Mouse (Mus musculus) spleen, postnatal 10 days (tissue): ENCODE results near the gene Sdhaf3.

Source experiments
- DNase-seq, 2 experiments: peaks; one replicate each; pipeline ENCODE4 v3.0.0; 2021 to 2022; ENCODE audit warnings: low spot score in 2 of 2

Gene Sdhaf3

DNA sequence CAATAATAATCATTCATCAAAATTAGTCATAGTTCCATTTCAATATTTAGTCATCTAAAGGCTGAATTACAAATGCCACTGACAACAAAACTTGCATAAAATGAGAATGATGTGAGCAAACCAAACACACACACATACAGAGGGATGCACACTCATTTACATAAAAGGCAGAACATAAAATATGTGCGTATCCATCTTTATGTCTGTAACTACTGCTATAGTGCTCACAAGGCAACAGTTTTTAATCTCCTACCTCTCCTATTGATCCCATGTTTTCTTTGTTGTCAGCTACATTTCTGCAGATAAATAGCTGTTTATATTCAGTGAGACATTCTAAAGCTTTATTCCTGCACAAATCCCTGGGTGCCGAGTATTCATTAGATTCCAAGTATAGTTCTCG is 107.0 kb downstream of the Sdhaf3 start:
- no peak for DNase-seq

DNA sequence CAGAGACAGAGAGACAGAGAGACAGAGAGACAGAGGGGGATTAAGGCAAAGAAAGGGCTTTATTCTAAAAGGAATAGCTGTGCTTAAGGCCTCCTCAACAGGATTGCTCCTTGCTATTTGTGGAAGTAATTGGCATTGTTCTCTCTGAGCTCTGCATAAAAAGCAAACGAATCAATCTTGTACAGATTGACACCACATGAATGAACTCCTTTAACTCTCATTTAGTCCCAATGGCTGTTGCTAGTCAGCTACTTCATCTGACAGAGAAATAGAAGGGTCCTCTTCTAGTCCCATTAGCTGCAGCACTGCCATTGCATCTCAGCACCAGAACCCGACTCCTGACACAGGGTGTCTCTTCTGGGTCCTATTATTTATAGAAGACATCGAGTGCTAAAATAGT is 113.0 kb downstream of the Sdhaf3 start:
- DNase-seq: no peak

GRCm38 (mm10) chr6:7069463-7069862 is 113.7 kb downstream of the Sdhaf3 start:
- DNase-seq: no peak

DNA sequence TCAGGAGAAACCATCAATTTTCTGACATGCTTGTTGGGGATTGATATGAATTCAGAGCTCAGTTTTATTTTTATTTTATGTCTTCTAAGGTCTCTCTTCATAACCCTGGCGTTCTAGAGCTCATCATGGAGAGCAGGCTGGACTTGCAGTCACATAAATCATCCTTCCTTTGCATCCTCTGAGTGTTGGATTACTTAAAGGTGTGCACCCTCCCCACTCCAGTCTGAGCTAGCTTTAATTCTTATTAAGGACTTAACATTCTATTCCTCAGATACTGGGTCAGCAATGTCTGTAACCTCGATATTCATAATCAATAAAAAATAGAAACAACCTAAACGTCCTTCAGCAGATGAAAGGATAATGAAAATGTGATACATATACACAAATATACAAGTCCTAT is 126.2 kb downstream of the Sdhaf3 start:
- DNase-seq: no peak

GRCm38 (mm10) chr6:7082467-7083259 is 126.9 kb downstream of the Sdhaf3 start:
- no peak for DNase-seq

- no peak for DNase-seq
Observed at GRCm38 (mm10) chr6:7083661-7084060, 127.9 kb downstream of the Sdhaf3 start.

GRCm38 (mm10) chr6:7084370-7084769 is 128.6 kb downstream of the Sdhaf3 start:
- no peak for DNase-seq

GRCm38 (mm10) chr6:7085506-7085905 is 129.7 kb downstream of the Sdhaf3 start:
- DNase-seq: no peak

DNA sequence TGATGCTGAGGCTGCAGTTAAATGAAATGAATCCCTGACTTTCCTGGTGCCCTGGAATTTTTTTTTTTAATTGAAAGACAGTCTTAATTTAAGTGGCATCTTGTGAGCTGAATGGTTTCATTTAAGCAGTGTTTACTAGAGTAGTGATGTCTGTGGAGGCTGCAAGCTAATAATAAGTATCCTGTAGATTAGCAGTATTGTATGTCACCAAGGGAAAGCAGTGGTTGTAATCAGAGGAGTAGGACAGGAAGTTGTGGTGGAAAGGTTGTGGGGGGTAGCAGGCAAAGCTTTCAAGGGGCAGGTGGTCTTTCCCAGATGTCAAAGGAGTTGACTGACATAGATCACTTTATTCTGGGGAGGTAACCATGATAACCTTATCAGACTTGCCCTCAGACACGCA is 136.3 kb downstream of the Sdhaf3 start:
- no peak for DNase-seq
